Mouse (Mus musculus) testis, postnatal 10 days (tissue): ENCODE data around the gene Chga.

Experiments used
- DNase-seq: peaks from one replicate; pipeline ENCODE4 v3.0.0; 2021; ENCODE audit warnings: low spot score

Gene Chga

DNA sequence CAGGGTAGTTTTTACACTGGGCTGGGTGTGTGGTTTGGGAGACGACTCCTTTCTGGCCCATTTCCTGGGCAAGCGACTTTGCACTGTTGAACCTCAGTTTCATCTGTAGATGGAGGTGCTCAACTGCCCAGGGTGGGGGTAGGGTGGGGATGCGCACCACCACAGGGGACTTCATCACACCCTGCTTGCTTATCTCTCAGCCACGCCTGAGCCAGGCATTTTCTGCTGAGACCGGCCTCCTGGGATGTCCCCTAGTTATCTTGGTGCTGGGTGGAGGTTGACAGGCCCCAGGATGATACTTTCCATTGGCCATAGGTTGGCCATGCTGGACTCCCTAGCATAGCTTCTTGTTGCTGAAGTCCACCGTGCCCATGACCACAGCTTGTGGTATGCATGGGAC lies 10.3 kb downstream of the Chga start:
- no peak for DNase-seq

- DNase-seq, result no peak
These were observed 12.2 kb downstream of the Chga start for GRCm38 (mm10) chr12:102566951-102567350.

DNA sequence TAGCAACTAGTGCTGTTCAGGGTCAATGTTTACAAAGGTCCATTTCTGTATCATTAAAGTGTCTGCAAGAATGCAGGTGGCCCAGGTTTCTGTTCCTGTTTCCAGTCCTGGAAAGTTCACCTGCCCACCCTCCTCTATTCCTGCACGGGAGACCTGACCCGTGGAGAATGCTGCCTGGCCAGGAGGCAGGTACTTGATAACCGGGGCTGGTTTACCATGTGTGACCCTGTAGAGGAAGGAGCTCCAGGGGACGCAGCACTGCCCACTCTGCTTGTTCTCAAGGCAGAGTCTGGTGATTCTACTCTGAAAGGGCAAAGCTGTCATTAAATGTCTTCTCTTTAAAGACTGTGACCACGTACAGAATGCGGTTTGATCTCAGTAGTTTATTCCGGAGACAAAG lies 13.4 kb downstream of the Chga start:
- DNase-seq, result no peak

- no peak for DNase-seq
These were observed 15.3 kb downstream of the Chga start for GRCm38 (mm10) chr12:102570111-102570510.

DNA sequence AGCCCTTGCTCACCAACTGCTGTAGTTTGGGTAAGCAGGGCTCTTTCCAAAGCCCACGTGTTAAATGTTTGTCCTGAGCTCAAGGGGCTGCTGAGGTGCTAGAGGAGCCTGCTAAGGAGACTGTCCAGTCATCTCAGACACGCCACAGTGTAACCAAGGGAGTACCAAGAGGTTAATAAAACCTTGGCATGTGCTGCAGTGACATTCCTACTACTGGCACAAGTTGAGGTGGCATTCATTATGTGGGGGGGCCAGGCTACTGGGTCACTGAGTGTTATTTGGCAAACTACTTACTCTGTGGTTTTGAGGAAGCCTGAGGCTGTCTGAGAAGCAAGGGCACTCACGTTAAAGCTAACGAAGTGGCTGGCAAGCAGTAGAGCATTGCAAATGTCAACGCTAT lies 16.0 kb downstream of the Chga start:
- no peak for DNase-seq

- no peak for DNase-seq
These were observed 16.9 kb downstream of the Chga start for GRCm38 (mm10) chr12:102571666-102572065.

- no peak for DNase-seq
These were observed 18.3 kb downstream of the Chga start for GRCm38 (mm10) chr12:102573036-102573435.

DNA sequence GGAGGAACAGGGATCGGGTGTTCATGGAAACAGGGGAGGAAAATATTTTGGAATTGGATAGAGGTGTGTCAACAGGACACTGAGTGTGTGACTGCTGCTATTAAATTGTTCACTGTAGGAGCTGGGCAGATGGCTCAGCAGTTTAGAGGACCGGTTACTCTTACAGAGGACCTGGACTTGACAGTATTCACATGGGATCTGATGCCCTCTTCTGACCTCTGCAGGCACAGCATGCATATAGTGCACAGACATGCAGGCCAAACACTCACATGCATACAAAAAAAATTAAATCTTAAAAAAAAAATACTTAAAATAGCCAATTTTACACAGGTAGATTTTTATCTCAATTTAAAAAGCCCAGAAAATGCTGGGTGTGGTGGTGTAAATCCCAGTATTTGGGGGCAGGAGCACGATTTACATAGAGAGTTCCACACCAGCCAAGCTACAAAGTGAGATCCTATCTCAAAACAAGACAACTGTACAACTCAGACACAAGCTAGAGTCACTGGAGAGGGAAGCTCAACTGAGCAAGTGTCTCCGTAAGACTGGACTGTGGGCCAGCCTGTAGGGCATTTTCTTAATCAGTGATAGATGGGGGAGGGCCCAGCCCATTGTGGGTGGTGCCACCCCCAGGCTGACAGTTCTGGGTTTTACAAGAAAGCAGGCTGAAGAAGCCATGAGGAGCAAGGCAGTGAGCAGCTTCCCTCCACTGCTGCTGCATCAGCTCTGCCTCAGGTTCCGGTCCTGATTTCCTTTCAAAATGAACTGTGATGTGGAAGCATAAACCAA lies 21.0 kb downstream of the Chga start:
- no peak for DNase-seq

- DNase-seq, result no peak
These were observed 22.1 kb downstream of the Chga start for GRCm38 (mm10) chr12:102576659-102577398.

DNA sequence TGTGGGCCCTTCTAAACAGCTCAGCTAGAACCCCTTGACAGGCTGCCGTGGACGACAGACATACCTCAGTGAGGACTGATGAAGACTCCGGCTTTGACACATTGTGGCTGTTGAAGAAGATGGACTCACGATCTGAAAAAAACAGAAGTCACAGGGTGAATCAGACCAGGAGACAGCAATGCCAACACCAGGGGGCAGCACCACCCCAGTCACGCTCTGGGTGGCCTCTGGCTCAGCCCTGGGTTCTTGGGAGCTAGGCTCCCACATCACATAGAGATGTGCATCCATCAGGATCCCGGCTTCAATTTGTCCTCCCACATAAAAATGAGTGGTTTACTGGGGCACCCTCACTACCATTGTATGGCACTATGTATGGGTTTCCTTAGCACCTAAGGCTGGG lies 24.3 kb downstream of the Chga start:
- DNase-seq, result peak; percentile 95

GRCm38 (mm10) chr12:102581579-102582196 lies 26.9 kb downstream of the Chga start:
- no peak for DNase-seq

- DNase-seq, result no peak
These were observed 27.7 kb downstream of the Chga start for GRCm38 (mm10) chr12:102582441-102582840.

GRCm38 (mm10) chr12:102585390-102585789 lies 30.6 kb downstream of the Chga start:
- DNase-seq, result no peak

GRCm38 (mm10) chr12:102586286-102586881 lies 31.6 kb downstream of the Chga start:
- no peak for DNase-seq

DNA sequence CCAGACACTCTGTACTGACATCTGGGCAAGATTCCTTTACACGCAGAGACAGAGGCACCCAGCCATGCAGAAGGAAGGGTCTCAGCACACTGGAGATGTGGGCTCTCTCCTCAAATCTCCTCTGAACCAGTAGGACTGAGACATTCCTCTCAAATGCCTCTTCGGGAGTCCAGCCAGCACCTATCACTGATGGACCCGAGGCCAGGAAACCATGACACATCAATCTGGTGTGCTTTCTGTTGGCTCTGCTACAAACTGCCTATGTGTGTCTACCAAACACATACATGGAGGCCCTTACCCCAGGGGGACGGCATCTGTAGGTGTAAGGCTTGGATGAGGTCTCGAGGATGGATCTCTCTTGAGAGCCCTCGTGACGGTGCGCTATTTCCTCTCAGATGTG lies 32.3 kb downstream of the Chga start:
- no peak for DNase-seq

DNA sequence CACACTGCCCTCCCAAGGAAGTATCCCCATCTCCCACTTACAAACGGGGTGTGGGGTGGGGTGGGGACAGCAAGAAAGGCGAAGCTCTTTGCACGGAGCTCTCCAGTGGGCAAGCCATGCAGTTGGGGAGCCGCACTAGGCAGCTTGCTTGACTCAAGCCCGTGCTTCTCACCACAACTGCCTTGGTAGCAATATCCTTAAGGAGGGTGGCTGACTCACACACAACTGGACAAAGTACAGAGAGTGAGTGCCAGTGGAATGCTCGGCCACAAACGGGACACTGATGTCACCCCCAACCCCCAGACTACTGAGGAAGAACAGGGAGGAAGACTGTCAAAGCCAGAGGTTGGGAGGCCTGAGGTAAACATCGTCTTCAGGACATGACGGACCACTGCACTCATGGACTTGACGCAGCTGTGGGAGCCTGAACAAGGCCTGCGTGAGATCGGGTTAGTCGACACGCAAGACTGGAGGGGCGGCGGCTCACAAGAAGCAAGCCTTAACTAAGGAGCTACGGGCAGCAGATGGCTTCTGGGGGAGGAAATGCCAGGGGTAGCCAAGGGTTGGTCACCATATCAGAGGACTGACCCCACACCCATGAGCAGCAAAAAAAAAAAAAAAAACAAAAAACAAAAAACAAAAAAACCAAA lies 36.1 kb downstream of the Chga start:
- DNase-seq, result no peak

DNA sequence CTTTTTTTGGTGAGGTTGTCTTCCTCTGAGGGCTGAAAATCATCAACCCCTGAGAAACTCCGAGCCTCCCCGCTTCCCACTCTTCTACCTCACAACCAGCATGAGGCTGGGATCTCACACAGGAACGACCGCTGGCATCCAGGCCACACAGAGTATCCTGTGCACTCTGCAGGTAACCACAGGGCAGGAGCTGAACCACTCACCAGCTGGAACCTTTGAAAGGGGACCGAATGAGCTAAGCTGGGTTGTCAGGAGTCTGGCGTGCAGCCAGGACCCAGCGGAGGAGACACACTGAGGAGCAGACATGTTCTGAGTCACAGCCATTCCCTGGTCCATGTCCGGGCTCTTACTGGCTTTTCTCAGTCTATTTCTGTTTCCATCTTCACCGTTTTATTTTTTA lies 38.9 kb downstream of the Chga start:
- peak; percentile 62 for DNase-seq

DNA sequence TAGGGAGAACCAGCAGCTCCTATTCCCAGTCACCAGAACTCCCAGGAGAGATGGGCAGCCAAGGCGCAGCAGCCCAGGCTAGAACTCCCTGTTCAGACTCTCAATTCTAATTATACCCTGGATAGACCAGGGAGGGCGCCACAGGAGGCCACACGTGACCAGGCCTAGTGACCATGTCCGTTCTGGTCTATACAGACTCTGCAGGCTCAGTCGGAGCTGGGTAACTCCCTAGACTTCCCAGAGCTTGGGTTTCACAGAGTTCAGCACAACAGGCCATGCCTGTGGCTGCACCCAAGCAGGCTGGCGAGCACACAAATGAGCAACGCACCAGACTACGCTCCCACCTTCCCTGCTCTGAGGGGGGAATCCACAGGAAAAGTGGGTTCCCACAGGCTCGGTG lies 39.9 kb downstream of the Chga start:
- no peak for DNase-seq

DNA sequence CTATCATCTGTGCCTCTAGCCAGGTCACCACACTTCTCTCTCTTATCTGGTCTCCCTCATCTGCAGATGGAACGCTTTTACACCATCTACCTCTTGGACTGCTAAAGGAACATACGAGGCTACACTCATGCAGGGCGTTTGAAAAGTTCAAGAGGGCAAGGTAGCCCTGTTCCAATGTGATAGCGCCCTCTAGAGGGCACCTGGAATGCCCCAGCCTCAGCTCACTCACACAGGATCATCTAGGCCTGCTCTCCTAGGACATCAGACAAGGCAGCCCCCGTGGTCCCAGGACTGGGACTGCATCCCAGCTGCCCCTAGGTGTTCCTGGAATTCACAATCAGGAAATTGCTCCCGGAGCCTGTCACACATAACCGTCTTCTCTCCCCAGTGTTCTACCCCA lies 41.6 kb downstream of the Chga start:
- no peak for DNase-seq

GRCm38 (mm10) chr12:102597466-102597865 lies 42.7 kb downstream of the Chga start:
- DNase-seq, result no peak

DNA sequence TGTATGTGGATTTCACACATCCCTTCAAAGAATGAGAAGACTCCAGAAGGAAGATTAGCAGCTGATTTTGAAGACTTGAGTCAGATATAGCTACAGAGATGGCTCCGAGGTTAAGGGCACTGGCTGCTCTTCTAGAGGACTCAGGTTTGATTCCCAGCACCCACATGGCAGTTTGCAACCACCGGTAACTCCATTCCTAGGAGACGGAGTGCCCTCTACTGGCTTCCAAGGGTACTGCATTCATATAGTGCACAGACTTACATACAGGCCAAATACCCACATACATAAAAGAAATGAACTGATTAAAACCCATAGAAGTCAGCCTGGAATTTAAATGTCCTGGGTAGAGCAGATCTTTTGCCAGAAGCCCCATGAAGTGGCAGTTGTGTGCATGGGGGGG lies 43.8 kb downstream of the Chga start:
- no peak for DNase-seq

DNA sequence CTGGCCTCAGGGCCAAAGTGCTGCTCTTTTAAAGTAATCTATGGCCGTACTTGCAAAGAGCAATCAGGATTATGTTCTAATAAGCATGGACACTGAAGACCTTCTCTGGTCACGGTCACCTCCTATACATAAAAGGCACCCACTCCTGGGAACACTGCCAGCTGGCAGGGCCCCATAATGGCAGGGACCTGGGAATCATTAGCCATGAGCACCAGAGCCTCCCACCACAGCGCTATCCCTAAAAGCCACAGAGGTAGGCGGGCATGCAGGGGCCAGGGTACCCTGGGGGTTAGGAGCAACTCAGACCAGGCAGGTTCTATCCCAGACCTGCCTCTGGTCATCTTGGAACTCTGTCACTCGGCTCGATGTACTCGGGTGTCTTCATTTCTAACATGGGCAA lies 45.0 kb downstream of the Chga start:
- DNase-seq, result no peak
